ENCODE assay signal across 11 mouse cellular contexts in the genomic region with DNA sequence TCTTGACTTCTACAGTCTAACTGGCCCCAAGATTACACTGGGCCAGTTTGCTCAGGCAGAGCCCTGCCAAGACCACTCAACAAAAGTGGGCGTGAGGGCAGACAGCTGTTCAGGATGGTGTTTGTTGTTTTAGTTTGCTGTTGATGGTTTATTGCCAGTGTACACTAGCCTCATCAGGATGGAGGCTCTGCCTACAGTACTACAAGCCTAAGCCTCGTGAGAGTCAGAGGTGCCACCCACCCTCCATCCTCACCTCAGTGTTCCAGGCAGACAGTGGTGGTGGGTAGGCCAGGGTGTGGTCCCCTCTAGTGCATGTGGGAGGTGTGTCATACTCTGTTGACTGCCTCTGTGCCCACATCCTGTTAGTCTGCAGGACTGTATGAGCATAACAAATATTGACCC. TPM values are rescaled to one million over a fixed set of nuclear protein-coding genes. Genes with fewer than 3 reads are reported as not detected.
DNase-seq lines count a peak whose midpoint lies in the region; ATAC-seq and TF ChIP-seq lines count a peak whose summit lies in the region.
"Had no signal": no experiment of that assay in that cellular context is flagged by ENCODE, and none has a peak within 500 bp of the region (broad histone marks: within the 10 kb centered on the region; RNA-seq: fewer than 3 reads in every experiment).

No protein-coding gene starts in this region.

- H3K27me3 ChIP-seq in lung, embryonic 16.5 days (ENCODE audit: control insufficient read depth, insufficient read depth, low read depth, low read length), result no peaks in the 10 kb centered on the region
- H3K27me3 ChIP-seq in intestine, postnatal 0 days (replicated peaks; ENCODE audit: control insufficient read depth, insufficient read depth, low read length), result no peaks in the 10 kb centered on the region
- H3K27me3 ChIP-seq in midbrain, embryonic 10.5 days (ENCODE audit: low read depth, poor library complexity, severe bottlenecking), result no peaks in the 10 kb centered on the region
- no peaks in the 10 kb centered on the region for H3K27me3 ChIP-seq in midbrain, embryonic 13.5 days
- H3K27me3 ChIP-seq: limb, embryonic 12.5 days had no signal

- no peak overlapping the region for H3K4me3 ChIP-seq in lung, embryonic 16.5 days (ENCODE audit: low read length)
- H3K4me3 ChIP-seq in intestine, postnatal 0 days (ENCODE audit: low read depth, low read length), result no peak overlapping the region
- H3K4me3 ChIP-seq in midbrain, embryonic 10.5 days, result no peak overlapping the region
- H3K4me3 ChIP-seq in midbrain, embryonic 13.5 days (replicated peaks), result no peak overlapping the region
- H3K4me3 ChIP-seq: limb, embryonic 12.5 days had no signal

- 40% methylated on average over 2 of the region's 2 CpGs for WGBS in lung, embryonic 16.5 days
- WGBS in intestine, postnatal 0 days, result 64% methylated on average over 2 of the region's 2 CpGs
- WGBS in midbrain, embryonic 10.5 days, result 79% methylated on average over 2 of the region's 2 CpGs
- 81% methylated on average over 2 of the region's 2 CpGs for WGBS in midbrain, embryonic 13.5 days

- ATAC-seq in lung, embryonic 16.5 days (ENCODE audit: low read depth), result peak; percentile 78
- peak; percentile 65 for ATAC-seq in CD4-positive, CD25-positive, alpha-beta regulatory T cell, adult 4 months
- peak; percentile 36; the same call in 1 of the 2 replicates for ATAC-seq in intestine, postnatal 0 days
- ATAC-seq in midbrain, embryonic 13.5 days, result no peak

- TF ChIP-seq CTCF in intestine, postnatal 0 days (IDR thresholded peaks at IDR 0.05; ENCODE audit: low read depth), result no peak

- DNase-seq in lung, postnatal 14 days, result no peak
- peak; percentile 81 to 87 for DNase-seq in natural killer cell, adult 2 months (ENCODE audit: low spot score in 2 of 2)
- no peak for DNase-seq in midbrain, embryonic 10.5 days (ENCODE audit: low spot score)
- no peak for DNase-seq in kidney, adult 11 months
- DNase-seq: adrenal gland, postnatal 25 days; cerebellum, adult 11 months had no signal

- H3K9ac ChIP-seq in lung, embryonic 16.5 days (ENCODE audit: low read length), result no peak overlapping the region
- H3K9ac ChIP-seq in intestine, postnatal 0 days (ENCODE audit: low read depth, low read length), result no peak overlapping the region
- no peak overlapping the region for H3K9ac ChIP-seq in midbrain, embryonic 13.5 days (replicated peaks)
- H3K9ac ChIP-seq: limb, embryonic 12.5 days had no signal

- H3K36me3 ChIP-seq in lung, embryonic 16.5 days (ENCODE audit: control insufficient read depth, insufficient read depth, low read length), result no peaks in the 10 kb centered on the region
- H3K36me3 ChIP-seq in intestine, postnatal 0 days (ENCODE audit: control insufficient read depth, insufficient read depth), result no peaks in the 10 kb centered on the region
- H3K36me3 ChIP-seq in midbrain, embryonic 10.5 days, result no peaks in the 10 kb centered on the region
- H3K36me3 ChIP-seq in midbrain, embryonic 13.5 days, result no peaks in the 10 kb centered on the region
- H3K36me3 ChIP-seq: limb, embryonic 12.5 days had no signal

- no peaks in the 10 kb centered on the region for H3K9me3 ChIP-seq in lung, embryonic 16.5 days (ENCODE audit: control insufficient read depth, low read length)
- no peaks in the 10 kb centered on the region for H3K9me3 ChIP-seq in intestine, postnatal 0 days (ENCODE audit: control insufficient read depth)
- H3K9me3 ChIP-seq in midbrain, embryonic 10.5 days (replicated peaks), result no peaks in the 10 kb centered on the region
- H3K9me3 ChIP-seq in midbrain, embryonic 13.5 days, result no peaks in the 10 kb centered on the region
- H3K9me3 ChIP-seq: limb, embryonic 12.5 days had no signal

- no peak overlapping the region for H3K27ac ChIP-seq in lung, embryonic 16.5 days (ENCODE audit: low read length)
- no peak overlapping the region for H3K27ac ChIP-seq in intestine, postnatal 0 days (ENCODE audit: low read depth, low read length)
- H3K27ac ChIP-seq in midbrain, embryonic 10.5 days (replicated peaks), result no peak overlapping the region
- H3K27ac ChIP-seq in midbrain, embryonic 13.5 days, result no peak overlapping the region
- H3K27ac ChIP-seq: limb, embryonic 12.5 days had no signal

- peaks cover 4% of the 10 kb centered on the region for H3K4me1 ChIP-seq in lung, embryonic 16.5 days (replicated peaks; ENCODE audit: control insufficient read depth, insufficient read depth, low read length)
- no peaks in the 10 kb centered on the region for H3K4me1 ChIP-seq in intestine, postnatal 0 days (replicated peaks; ENCODE audit: control insufficient read depth, insufficient read depth, low read length)
- no peaks in the 10 kb centered on the region for H3K4me1 ChIP-seq in midbrain, embryonic 10.5 days
- no peaks in the 10 kb centered on the region for H3K4me1 ChIP-seq in midbrain, embryonic 13.5 days (replicated peaks)
- H3K4me1 ChIP-seq: limb, embryonic 12.5 days had no signal

- H3K4me2 ChIP-seq in lung, embryonic 16.5 days (ENCODE audit: low read depth, low read length), result no peak overlapping the region
- H3K4me2 ChIP-seq in intestine, postnatal 0 days (replicated peaks; ENCODE audit: low read depth), result no peak overlapping the region
- H3K4me2 ChIP-seq in midbrain, embryonic 13.5 days (replicated peaks), result no peak overlapping the region
- H3K4me2 ChIP-seq: limb, embryonic 12.5 days had no signal

RNA-seq across cellular contexts. Expression of gene Serp2, which starts 23.0 kb away (rescaled TPM):
- polyA plus RNA-seq in lung, embryonic 16.5 days (2015; fragmentation: Nextera tagmentation; extraction: Ambion mirVana), result 6.3 and 7.2 TPM in 2 replicates
- 1 to 10 TPM; 1.3 to 2.1 TPM for polyA plus RNA-seq in CD4-positive, CD25-positive, alpha-beta regulatory T cell, adult 4 months (2017; shearing (Covaris generic))
- 7.5 and 7.7 TPM in 2 replicates for polyA plus RNA-seq in intestine, postnatal 0 days (2015; fragmentation: Nextera tagmentation; extraction: Ambion mirVana)
- 30.2 and 37.3 TPM in 2 replicates for polyA plus RNA-seq in midbrain, embryonic 10.5 days (2016; fragmentation: Nextera tagmentation; extraction: Ambion mirVana)
- 102 and 109 TPM in 2 replicates for polyA plus RNA-seq in midbrain, embryonic 13.5 days (2015; fragmentation: Nextera tagmentation; extraction: Ambion mirVana)

Comparison
In these comparisons a context has a peak if more than half of its experiments do, and no peak if none do; other contexts are left out.
1. DNase-seq: peak in natural killer cell, adult 2 months (2 of 2); none in lung, postnatal 14 days (single experiment), midbrain, embryonic 10.5 days (single experiment) and kidney, adult 11 months (single experiment).